Mouse (Mus musculus): ENCODE results near the gene Lrfn4. TPM values are rescaled to one million over a fixed set of nuclear protein-coding genes. Genes with fewer than 3 reads are reported as not detected.

The Lrfn4 gene
- polyA plus RNA-seq, 1 experiment: 1.7 TPM

DNA sequence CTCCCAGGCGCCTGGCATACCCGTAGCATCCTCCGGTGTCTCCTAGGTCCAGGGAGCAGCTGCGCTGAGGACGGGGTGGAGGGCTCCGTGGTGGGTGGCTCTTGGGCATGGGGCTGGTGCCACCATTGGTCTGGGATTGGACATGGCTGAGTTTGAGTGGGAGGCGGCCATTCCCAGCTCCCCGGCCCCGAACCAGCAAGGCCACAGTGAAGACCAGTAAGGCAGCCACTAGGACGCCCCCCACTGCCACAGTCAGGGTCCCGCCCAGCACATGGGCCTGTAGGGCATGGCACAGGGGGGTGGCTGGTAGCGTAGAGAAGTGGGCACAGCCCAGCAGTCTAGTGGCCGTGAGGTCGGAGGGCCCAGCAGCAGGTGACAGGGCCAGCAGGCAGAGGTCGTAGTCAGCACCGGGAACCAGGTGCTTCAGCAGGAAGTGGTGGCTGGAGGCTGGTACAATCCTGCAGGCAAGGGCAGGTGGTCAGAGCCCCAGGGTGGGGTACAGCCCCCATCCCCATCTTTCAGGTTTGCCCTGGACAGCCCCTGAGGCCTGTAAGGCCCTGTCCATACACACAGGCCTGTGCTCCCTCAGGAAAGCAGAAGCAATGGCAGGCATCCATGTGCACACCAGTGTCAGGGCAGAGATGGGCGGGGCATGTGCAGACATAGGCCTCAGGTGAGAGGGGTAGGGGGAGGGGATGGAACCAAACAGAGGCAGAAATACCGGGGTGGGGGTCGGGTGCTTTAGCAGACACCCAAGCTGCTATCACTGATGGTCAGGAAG, 3.1 kb downstream of the Lrfn4 start:
- no peak for TF ChIP-seq CTCF (IDR thresholded peaks at IDR 0.05; ENCODE audit: control insufficient read depth, insufficient read depth, insufficient replicate concordance, low read depth, low read length)
- no peak for TF ChIP-seq POLR2A (IDR thresholded peaks at IDR 0.05; ENCODE audit: control insufficient read depth, low read depth, low read length)
- Histone ChIP-seq H3K4me3 (ENCODE audit: control insufficient read depth, low read depth, low read length) (no peak overlapping the region), H3K27ac (ENCODE audit: control insufficient read depth, insufficient read depth, low read depth, low read length) (no peak overlapping the region)

DNA sequence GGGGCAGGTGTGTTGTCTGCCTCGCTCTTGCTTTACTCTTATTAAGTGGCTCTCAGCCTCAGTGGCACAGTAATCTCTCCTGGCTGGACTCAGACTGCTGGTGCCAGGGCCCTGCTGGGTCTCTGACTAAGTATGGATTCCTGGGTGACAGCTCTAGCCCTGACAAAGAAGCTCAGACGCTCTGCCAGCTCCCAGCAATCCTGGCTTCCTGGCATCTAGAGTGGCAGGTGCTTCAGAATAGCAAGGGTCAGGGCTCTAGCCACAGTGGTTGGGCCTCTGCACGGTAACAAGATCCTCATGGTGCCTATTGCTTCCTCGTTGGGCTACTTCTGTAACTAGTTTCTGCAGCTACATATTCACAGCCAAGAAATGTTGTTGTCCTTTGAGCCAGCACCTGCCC, 5.4 kb downstream of the Lrfn4 start:
- Histone ChIP-seq H3K4me1 (ENCODE audit: control insufficient read depth, insufficient read depth, low read length) (peaks cover 6% of the 10 kb centered on the region), H3K27ac (ENCODE audit: control insufficient read depth, insufficient read depth, low read depth, low read length) (no peak overlapping the region), H3K4me3 (ENCODE audit: control insufficient read depth, low read depth, low read length) (no peak overlapping the region), H3K27me3 (ENCODE audit: control insufficient read depth, insufficient read depth, low read length) (no peaks in the 10 kb centered on the region), H3K36me3 (ENCODE audit: control insufficient read depth, insufficient read depth, low read length) (no peaks in the 10 kb centered on the region)
- TF ChIP-seq CTCF (IDR thresholded peaks at IDR 0.05; ENCODE audit: control insufficient read depth, insufficient read depth, insufficient replicate concordance, low read depth, low read length): no peak
- no peak for TF ChIP-seq POLR2A (IDR thresholded peaks at IDR 0.05; ENCODE audit: control insufficient read depth, low read depth, low read length)

More for the DNA sequence above, 3.1 kb downstream of the Lrfn4 start:
- no peaks in the 10 kb centered on the region for H3K27me3 ChIP-seq (ENCODE audit: control insufficient read depth, insufficient read depth, low read length)
- H3K36me3 ChIP-seq (ENCODE audit: control insufficient read depth, insufficient read depth, low read length): no peaks in the 10 kb centered on the region
- peaks cover 16% of the 10 kb centered on the region for H3K4me1 ChIP-seq (ENCODE audit: control insufficient read depth, insufficient read depth, low read length)

DNA sequence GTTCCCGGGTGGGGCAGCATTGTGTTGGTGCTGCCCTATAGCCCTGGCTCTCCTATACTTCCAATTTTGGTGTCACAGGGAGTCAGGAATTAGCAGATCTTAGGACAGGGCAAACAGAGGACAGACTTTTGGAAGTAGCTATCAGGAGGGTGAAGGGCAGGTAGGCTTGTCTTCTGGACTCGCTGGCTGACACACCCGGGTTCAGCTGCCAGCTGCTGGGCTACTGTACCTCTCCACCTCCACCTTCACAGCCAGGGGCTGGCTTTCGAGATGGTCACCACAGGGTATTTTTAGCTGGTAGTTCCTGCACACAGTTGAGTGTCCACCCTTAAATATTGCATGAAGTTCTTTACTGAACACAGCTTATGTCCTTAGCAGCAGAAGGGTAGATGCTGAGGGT, 7.0 kb downstream of the Lrfn4 start:
- Histone ChIP-seq H3K36me3 (ENCODE audit: control insufficient read depth, insufficient read depth, low read length) (no peaks in the 10 kb centered on the region), H3K4me1 (ENCODE audit: control insufficient read depth, insufficient read depth, low read length) (no peaks in the 10 kb centered on the region), H3K27me3 (ENCODE audit: control insufficient read depth, insufficient read depth, low read length) (no peaks in the 10 kb centered on the region), H3K27ac (ENCODE audit: control insufficient read depth, insufficient read depth, low read depth, low read length) (no peak overlapping the region), H3K4me3 (ENCODE audit: control insufficient read depth, low read depth, low read length) (peak overlapping the region; percentile 75)
- TF ChIP-seq CTCF (IDR thresholded peaks at IDR 0.05; ENCODE audit: control insufficient read depth, insufficient read depth, insufficient replicate concordance, low read depth, low read length) (no peak), POLR2A (IDR thresholded peaks at IDR 0.05; ENCODE audit: control insufficient read depth, low read depth, low read length) (no peak)

- Histone ChIP-seq H3K4me3 (ENCODE audit: control insufficient read depth, low read depth, low read length) (peak overlapping the region; percentile 75), H3K27me3 (ENCODE audit: control insufficient read depth, insufficient read depth, low read length) (no peaks in the 10 kb centered on the region), H3K36me3 (ENCODE audit: control insufficient read depth, insufficient read depth, low read length) (no peaks in the 10 kb centered on the region), H3K27ac (ENCODE audit: control insufficient read depth, insufficient read depth, low read depth, low read length) (no peak overlapping the region), H3K4me1 (ENCODE audit: control insufficient read depth, insufficient read depth, low read length) (no peaks in the 10 kb centered on the region)
- TF ChIP-seq POLR2A (IDR thresholded peaks at IDR 0.05; ENCODE audit: control insufficient read depth, low read depth, low read length) (no peak), CTCF (IDR thresholded peaks at IDR 0.05; ENCODE audit: control insufficient read depth, insufficient read depth, insufficient replicate concordance, low read depth, low read length) (no peak)
These were observed 8.1 kb downstream of the Lrfn4 start for GRCm38 (mm10) chr19:4607406-4607805.

DNA sequence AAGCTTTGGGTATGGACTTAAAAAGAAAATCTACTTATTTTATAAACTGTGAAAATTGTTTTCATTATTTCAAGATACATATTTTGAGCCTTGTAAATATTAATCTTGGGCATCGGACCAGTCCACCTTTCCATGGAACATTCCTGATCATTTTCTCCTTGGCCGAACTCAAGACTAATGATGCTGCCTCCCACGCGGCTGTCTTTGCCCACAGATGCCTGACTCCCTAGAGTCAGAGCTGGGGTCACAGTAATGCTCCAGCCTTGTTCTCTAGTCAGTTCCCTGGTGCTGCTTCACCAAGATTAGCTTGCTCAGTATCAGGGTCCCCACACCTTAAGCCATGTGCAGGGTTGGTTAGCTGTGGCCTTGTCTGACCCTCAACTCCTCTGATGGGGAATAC, 9.8 kb downstream of the Lrfn4 start:
- peak overlapping the region; percentile 3 for H3K4me3 ChIP-seq (ENCODE audit: control insufficient read depth, low read depth, low read length)
- H3K27ac ChIP-seq (ENCODE audit: control insufficient read depth, insufficient read depth, low read depth, low read length): no peak overlapping the region
- H3K4me1 ChIP-seq (ENCODE audit: control insufficient read depth, insufficient read depth, low read length): no peaks in the 10 kb centered on the region
- H3K36me3 ChIP-seq (ENCODE audit: control insufficient read depth, insufficient read depth, low read length): no peaks in the 10 kb centered on the region
- H3K27me3 ChIP-seq (ENCODE audit: control insufficient read depth, insufficient read depth, low read length): no peaks in the 10 kb centered on the region
- no peak for TF ChIP-seq CTCF (IDR thresholded peaks at IDR 0.05; ENCODE audit: control insufficient read depth, insufficient read depth, insufficient replicate concordance, low read depth, low read length)
- no peak for TF ChIP-seq POLR2A (IDR thresholded peaks at IDR 0.05; ENCODE audit: control insufficient read depth, low read depth, low read length)

DNA sequence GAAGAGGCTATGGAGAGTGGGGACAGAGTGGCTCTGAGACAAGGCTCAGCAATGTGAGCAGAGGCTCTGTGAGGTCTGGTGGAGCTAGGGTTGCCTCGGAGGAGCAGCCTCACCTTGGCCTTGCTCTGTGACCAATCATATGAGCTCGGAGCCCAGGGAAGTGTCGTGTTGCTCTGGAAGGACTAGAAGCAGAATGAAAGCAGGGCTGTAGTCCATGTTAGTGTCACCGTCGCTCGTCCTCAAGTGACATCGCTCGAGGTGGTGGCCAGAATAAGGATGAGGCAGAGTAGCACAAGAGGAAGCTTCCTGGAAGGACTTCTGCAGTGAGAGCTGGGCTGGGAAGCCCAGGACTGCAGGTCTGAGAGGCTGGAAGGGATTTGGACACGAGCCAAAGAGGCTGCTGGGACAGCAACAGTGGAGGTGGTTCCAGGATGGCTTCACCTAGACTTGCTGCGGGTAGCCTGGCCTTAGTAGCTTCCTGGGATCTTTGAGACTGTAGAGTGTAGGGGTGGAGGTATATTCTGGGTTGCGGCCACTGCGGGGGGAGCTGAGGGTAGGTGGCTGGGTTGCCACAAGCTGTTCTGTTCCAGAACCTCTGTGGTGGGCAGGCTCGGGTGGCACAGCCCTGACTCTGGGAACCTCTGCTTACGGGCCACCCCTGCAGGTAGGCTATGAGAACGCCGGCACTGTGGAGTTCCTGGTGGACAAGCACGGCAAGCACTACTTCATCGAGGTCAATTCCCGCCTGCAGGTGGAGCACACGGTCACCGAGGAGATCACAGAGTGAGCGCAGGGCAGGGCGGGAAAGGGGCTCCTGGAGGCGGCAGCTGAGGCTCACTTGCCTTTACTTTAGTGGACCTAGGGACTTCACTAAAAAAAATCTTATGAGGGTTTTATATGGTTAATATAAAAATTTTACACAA, 11.4 kb downstream of the Lrfn4 start:
- Histone ChIP-seq H3K36me3 (ENCODE audit: control insufficient read depth, insufficient read depth, low read length) (no peaks in the 10 kb centered on the region), H3K4me1 (ENCODE audit: control insufficient read depth, insufficient read depth, low read length) (no peaks in the 10 kb centered on the region), H3K27ac (ENCODE audit: control insufficient read depth, insufficient read depth, low read depth, low read length) (no peak overlapping the region), H3K27me3 (ENCODE audit: control insufficient read depth, insufficient read depth, low read length) (no peaks in the 10 kb centered on the region), H3K4me3 (ENCODE audit: control insufficient read depth, low read depth, low read length) (no peak overlapping the region)
- TF ChIP-seq CTCF (IDR thresholded peaks at IDR 0.05; ENCODE audit: control insufficient read depth, insufficient read depth, insufficient replicate concordance, low read depth, low read length): peak; percentile 10; the same call in 1 of the 2 replicates
- TF ChIP-seq POLR2A (IDR thresholded peaks at IDR 0.05; ENCODE audit: control insufficient read depth, low read depth, low read length): no peak

DNA sequence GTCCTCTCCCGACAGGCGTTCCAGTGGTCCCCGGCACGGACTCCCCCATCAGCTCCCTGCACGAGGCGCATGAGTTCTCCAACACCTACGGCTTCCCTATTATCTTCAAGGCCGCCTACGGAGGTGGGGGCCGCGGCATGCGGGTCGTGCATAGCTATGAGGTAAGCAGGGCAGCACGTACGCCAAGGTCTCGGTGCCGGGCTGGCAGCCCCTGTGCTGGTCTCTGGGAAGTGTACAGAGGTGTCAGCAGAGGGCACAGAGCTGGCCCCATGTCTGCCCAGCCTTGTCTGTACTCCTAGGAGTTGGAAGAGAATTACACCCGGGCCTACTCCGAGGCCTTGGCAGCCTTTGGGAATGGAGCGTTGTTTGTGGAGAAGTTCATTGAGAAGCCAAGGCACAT, 13.0 kb downstream of the Lrfn4 start:
- Histone ChIP-seq H3K27me3 (ENCODE audit: control insufficient read depth, insufficient read depth, low read length) (no peaks in the 10 kb centered on the region), H3K4me1 (ENCODE audit: control insufficient read depth, insufficient read depth, low read length) (no peaks in the 10 kb centered on the region), H3K36me3 (ENCODE audit: control insufficient read depth, insufficient read depth, low read length) (no peaks in the 10 kb centered on the region), H3K27ac (ENCODE audit: control insufficient read depth, insufficient read depth, low read depth, low read length) (no peak overlapping the region), H3K4me3 (ENCODE audit: control insufficient read depth, low read depth, low read length) (no peak overlapping the region)
- TF ChIP-seq CTCF (IDR thresholded peaks at IDR 0.05; ENCODE audit: control insufficient read depth, insufficient read depth, insufficient replicate concordance, low read depth, low read length) (no peak), POLR2A (IDR thresholded peaks at IDR 0.05; ENCODE audit: control insufficient read depth, low read depth, low read length) (no peak)

All from testis, adult 2 months (tissue).